Mouse (Mus musculus) spleen, postnatal 10 days (tissue): ENCODE data around the gene Cxcr3.
A peak's percentile ranks its signal among the peaks of the same experiment; 100 is the strongest.

Experiments
- DNase-seq, 2 experiments: peaks; one replicate each; pipeline ENCODE4 v3.0.0; 2021 to 2022; ENCODE audit warnings: low spot score in 2 of 2

Cxcr3 gene

DNA sequence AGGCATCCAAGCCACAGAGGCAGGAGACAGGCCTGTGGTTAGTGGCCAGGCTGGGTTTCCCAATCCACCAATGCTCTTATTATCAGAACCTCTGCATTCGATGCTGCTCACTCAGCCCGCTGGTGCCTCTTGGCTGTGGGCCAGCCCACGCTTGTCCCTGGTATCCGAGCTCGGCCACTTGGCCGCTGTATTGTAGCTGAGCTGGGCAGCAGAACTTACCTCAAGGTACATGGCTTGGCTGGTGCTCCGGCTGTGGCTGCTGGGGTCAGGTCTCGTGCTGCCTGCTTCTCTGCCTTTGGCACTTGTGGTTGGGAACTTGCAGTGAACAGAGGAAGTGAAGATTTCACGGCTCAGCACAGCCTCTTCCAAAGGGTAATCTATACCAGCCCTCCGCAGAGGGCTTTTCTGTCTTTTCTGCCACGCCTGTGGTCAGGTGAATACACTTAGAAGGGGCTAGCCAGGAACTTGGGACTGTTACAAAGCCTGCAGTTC, at the start of gene Cxcr3:
TSS of gene Cxcr3 (minus strand) at position 442 of the 492 bp plus-strand sequence.
- DNase-seq, result peak in 1 of 2 experiments; percentile 23

DNA sequence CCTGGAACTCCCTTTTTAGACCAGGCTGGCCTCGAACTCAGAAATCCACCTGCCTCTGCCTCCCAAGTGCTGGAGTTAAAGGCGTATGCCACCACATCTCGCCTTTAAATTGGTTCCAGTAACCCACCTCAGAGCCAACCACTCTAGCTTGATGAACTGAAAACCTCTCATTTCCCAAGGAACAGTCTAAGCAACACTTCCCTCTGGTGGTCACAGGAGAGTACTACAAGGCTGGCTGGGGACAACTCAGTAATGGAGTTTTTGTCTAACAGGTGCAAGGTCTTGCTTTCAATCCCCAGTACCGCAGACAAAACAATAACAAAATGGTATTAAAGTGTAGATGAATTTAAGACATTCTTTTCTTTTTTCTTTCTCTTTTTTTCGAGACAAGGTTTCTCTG, 38.0 kb upstream of the Cxcr3 start:
- DNase-seq, result peak; percentile 24 to 59

DNA sequence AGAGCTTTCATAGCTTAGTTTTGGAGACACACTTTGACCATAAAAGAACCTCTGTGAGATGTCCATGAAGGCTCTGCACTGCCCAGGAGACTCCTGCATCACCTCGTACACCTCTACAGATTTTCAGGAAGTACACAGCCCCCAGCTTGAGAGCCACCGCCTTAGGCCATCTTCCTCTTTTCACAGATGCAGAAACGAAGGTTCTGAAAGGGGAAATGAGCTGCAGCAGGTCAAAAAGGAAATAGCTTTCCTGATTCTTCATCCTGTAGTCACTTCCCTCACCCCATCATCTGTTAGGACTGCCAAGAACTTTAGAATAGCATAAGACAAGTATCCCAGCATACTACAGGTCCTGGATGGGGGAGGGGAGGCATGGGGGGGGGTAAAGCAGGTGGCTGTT, 36.2 kb upstream of the Cxcr3 start:
- peak in 1 of 2 experiments; percentile 19 for DNase-seq

DNA sequence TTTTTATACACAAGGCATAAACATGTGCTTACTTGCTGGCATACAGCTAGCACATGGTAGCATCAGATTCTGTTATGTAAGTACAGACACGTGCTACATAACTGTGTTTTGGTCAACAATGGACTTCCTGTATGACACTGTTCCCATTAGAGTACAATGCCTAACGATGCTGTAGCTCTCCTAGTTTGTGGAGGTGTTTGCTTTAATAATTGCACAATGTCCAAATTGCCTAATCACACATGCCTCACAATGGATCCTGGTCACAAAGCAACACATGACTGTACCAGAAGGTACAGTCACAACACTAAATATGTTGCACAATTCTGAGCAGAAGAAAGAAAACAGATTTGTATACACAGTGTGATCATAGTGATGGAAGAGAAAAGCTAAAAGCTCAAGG, 35.4 kb upstream of the Cxcr3 start:
- no peak for DNase-seq

DNA sequence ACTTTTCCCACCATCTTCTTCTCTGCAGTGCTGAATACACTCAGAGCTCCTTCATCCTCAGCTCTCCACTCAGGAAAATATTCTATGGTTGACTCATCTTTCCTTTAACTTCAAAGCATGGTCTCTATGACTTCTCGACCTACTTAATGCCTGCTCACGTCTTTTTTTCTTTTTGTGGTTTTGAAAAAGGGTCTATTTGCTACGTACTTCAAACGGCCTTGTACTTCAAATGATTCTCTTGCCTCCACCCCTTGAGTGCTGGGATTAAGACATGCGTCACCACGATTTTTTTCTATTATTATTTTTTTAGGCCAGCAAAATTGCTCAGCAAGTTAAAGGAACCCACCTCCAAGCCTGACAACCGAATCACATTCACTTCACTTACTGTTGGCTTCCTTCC, 33.2 kb upstream of the Cxcr3 start:
- no peak for DNase-seq

DNA sequence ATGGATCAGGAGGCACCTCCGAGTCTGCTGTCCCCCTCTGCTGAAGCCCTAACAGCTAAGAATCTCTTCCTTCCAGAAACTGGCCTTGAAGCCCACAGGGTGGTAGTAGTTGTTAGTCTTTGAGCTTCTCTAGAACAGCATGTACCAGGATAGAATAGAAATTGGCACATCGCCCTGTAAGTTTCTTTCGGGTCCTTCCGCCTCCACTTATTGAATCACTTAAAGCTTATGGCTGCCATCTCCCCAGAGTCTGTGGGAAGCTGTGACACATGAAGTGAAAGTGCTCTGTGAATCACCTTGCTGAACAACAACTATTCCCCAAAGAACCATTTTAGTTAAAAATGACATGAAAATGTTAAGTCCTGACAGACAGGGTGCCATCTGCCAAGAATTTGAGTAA, 31.0 kb upstream of the Cxcr3 start:
- DNase-seq, result no peak

DNA sequence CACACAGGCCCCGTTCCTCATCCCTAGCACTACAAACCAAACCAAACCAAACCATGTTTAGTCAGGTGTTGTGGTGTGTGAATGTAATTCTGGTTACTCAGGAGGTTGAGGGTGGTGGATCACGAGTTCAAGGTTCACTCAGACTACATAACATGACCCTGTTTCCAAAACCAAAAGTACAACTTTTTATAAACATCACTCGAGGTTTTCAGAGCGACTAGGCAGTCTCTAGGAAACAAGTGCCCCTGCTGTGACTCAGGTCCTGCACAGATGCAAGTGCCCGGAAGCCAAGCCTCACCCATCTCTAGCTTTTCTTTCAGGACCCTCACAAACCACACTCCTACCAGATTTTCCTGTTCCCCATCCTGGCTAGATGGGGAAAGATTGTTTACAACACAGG, 30.6 kb upstream of the Cxcr3 start:
- no peak for DNase-seq

DNA sequence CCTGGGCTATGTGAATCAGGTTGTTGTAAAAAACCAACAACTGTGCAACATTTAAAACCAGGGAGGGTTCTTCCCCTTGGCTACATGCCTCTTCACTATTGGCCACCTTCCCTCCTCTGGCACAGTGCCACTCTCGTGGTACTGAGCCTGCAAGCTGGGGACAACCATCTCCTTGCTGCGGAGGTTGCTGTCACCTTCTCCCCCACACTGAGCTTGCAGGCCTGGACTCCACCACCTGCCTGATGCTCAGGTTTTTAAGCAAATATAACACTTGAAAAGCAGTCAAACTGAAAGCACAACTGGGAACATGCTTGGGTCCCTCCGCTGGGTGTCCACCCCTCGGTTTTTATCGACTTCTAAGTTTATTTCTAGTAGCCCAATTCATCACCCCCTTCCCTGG, 20.4 kb upstream of the Cxcr3 start:
- DNase-seq, result no peak

DNA sequence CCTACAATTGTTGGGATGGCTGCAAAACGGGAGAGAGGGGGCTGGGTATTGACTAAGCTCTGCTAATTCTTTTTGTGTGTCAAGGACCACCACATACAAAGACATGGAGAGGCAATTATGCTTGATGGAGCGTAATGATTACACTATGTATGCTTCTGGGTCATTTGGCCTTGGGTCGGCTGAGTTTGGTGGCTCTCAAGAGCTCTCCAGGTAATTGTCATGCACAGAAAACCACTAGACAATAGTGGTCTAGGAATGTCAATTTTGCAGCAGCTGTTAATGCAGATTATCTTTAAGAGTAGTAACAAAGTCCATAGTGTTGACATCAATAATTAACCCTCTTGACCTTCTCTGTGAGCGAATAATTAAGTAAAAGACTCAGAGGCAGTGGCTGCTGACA, 16.1 kb upstream of the Cxcr3 start:
- DNase-seq, result no peak

DNA sequence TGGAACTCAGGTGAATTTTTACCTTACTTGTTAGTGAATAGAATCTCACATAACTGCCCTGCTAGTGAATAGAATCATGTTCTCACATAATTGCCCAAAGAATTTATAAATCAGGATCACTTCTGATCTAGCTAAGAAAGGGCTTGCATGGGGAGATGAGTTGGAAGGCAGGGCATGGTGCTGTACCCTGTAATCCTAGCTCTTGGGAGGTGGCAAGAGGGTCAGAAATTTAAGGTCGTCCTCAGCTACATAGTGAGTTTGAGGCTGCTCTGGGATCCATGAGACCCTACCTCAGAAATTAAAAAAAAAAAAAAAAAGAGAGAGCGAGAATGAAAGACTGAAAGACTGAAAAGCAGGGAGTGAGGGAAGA, 7.0 kb upstream of the Cxcr3 start:
- no peak for DNase-seq

DNA sequence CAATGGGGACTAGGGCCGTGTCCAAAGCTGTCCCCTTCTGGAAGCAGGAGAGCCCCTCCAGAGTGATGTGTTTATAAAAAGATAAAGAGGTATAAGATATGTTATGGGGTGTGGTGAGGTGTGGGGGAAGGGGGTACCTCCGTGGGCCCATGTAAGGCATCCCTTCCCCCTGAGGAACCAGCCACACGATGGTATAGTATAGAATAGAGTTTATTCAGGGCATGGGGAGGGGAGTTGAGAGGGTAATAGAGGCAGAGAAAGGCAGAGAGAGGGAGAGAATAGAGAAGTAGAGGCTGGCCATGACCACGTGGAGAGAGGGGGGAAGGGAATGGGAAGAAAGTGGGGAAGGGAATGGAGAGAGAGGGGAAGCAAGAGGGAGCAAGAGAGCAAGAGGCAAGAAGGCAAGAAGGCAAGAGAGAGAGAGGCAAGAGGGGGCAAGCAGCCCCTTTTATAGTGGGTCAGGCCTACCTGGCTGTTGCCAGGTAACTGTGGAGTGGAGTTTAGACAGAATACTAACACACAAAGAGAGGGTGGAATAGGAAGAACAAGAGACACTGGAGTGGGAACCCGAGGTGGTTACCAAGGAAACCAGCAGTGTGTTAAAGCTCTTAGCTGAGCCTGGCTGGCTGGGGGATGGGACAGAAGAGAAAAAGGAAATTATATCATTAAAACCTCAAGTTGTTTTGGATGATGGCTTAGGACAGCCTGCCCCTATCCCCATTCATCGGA, 6.4 kb upstream of the Cxcr3 start:
- DNase-seq, result no peak

DNA sequence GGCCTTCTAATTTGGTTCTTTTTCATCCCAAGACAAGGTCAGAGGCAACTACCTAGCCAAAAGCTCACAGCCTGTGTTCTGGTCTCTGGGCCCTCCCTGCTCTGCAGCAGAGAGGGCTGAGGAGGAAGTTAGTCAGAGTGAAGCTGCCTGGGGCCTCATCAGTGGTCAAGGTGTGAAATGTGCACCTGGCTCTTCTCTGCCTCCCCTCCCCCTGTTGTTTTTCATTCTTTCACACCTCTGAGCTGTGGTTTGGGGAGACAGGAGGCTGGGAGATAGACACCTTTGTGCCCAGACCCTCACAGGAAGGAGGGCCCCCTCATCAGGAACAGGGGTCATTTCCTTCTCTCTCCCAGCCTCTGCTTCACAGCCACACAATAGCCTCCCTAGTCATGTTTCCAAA, 3.1 kb upstream of the Cxcr3 start:
- DNase-seq, result no peak

DNA sequence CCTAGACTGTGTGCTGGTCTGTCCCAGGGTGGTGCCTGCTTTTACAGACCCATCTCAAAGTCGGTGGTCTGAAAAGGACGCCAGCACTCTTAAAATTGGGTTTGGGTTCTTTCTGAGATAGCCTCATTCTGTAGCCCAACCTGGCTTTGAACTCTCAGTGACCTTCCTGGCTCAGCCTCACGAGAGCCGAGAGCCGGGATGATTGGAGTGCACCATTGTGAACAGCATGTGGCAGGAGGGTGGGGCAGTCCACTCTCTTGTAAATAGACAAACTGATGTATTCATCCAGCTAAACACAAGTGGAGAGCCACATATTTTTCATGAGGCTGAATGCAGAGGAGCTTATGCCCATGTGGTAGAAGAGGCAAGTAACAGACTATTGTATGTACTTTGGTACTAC, 912 bp upstream of the Cxcr3 start:
- DNase-seq, result no peak

DNA sequence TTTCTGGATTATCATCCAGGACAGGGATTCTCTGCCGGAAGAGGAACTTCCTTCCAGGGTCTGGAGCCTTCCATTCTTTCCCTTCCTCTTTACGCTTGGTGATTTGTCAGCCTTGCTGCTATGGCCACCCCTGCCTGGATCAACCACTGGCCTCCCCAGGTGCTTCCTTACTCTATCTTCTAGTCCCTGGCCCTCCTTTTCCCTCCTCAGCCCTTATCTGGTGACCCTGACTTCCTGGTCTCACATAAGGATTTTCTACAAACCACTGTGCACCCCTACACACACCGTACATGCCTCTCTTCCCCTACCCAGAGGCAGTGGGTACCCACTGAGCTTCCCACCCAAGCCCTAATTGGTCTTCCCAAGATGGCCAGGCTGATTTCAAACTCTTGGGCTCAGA, 781 bp downstream of the Cxcr3 start:
- no peak for DNase-seq

DNA sequence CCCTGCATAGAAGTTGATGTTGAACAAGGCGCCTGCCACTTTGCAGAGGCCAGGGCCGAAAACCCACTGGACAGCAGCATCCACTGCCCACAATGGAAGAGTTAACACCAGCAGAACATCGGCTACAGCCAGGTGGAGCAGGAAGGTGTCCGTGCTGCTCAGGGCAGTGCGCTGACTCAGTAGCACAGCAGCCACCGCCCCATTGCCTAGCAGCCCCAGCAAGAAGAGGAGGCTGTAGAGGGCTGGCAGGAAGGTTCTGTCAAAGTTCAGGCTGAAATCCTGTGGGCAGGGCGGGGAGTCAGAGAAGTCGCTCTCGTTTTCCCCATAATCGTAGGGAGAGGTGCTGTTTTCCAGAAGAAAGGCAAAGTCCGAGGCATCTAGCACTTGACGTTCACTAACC, 1.4 kb downstream of the Cxcr3 start:
- DNase-seq, result no peak

DNA sequence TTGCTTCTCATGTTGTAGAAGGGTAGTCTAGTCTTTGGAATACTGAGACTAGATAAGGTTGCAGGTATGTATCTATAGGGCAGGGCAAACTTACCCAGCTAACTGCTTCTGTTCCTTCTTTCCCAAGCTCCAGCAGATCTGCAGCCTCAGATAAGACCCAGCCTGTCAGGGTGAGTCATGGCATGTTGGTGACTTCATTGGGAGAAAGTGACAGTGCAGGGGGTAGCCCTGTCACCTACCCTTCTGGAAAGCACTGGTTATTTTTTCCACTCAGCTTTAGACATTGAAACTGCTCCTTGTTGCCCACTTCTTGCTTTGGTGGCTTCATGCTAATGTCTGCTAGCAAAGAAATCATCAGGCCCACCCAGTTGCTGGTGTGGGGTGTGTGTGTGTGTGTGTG, 4.1 kb downstream of the Cxcr3 start:
- DNase-seq, result no peak

DNA sequence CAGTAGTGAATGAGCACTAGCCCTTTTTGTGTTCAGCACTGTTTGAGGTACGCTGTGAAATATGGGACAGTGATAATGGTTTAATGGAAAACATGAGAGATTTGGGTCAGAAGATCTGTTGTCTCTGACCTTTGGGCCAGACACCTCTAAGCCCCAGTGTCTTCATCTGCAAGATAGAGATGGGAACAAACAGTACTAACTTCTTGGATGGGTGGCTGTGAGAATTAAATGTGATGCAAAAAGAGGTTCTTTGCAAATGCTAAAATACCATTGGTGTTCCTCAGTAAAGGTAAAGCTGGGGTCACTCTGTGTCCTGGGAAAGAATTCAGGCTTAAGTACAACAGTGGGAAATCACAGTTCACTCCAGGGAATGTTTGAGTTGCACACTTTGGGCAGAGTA, 13.7 kb downstream of the Cxcr3 start:
- DNase-seq, result no peak

DNA sequence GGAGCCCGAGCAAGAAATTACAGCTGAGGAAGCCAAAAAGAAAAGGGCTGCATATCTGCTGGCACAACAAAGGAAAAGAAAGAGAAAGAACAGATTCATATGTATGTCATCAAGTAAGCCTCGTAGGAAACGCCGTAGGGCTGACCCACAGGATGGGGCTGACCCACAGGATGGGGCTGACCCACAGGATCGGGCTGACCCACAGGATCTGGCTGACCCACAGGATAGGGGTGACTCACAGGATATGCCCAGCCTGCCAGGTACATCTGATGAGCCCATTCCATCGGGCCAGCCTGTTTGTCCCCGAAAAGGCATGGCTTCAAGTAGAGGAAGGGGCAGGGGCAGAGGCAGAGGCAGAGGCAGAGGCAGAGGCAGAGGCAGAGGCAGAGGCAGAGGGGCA, 29.0 kb downstream of the Cxcr3 start:
- no peak for DNase-seq

DNA sequence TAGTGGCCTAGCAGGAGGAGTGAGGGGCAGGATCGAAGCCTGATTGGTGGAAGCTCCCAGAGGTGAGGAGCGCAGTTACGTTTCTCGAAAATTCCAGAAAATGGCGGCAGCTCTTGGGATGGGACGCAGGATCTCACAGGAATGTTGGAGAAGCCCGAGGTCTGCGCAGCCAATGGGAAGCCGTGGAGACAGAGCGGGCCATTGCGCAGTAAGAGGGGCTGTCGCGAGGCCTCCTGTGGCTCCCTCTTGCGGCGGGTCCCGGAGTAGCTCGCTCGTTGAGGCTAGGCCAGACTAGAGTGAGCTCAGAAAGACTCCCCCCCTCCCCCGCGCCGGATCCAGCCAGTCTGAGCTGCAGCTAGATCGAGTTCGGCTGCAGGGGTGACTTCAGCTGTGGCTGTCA, 35.8 kb downstream of the Cxcr3 start:
- DNase-seq, result peak in 1 of 2 experiments; percentile 12

DNA sequence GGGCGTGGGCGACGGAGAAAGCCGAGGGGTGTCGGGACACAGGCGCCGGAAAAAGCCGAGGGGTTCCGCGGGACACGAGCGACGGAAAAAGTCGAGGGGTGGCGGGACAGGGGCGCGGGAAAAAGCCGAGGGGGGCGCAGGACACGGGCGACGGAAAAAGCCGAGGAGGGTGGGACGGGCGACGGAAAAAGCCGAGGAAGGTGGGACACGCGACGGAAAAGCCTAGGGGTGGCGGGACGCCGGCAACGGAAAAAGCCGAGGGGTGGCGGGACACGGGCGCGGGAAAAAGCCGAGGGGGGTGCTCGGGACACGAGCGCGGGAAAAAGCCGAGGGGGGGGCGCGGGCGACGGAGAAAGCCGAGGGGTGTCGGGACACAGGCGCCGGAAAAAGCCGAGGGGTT, 36.5 kb downstream of the Cxcr3 start:
- DNase-seq, result no peak

DNA sequence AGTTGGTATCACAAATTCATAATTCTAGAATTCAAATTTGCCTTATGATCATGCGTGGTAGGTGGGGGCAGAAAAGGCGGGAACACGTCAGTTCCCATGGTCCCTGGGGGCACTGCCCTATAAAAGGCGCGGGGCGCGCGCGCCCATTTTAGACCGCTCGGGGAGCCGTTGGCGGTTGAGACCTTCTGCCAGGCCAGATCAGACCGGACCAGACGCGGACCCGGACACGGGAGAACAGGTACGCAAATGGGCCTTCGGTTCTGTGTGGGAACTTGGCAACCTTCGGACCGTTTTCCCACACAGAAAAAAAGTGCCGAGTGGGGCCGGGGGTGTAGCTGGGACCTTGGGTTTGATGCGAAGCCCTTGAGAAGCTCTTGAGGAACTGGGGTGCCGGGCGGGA, 38.4 kb downstream of the Cxcr3 start:
- DNase-seq, result no peak
